Mouse (Mus musculus) embryonic fibroblast, embryonic 13.5 days (primary cell): ENCODE measurements at regions not wholly inside any gene's neighbourhood (a gene's known extent, or its start where the extent isn't known, plus 50 kb on each side); places are given as distances from the start of the nearest gene placed in this dataset.

Source experiments
- CTCF ChIP-seq: IDR thresholded peaks from 2 replicates; pipeline ENCODE4 v1.5.1; 2011; ENCODE audit warnings: mild to moderate bottlenecking, control low read depth, low read length, moderate library complexity, borderline replicate concordance; ENCODE audit not compliant: insufficient read depth
- POLR2A ChIP-seq: IDR thresholded peaks from 2 replicates; pipeline ENCODE4 v1.6.1; 2011; ENCODE audit warnings: low read depth, mild to moderate bottlenecking, control low read depth, low read length, moderate library complexity

GRCm38 (mm10) chr1:76786871-76787270 lies 728.0 kb downstream of the Epha4 start:
- no peak for TF ChIP-seq CTCF
- TF ChIP-seq POLR2A: no peak
